Mouse (Mus musculus) left cerebral cortex, adult 9 months (tissue): Measurements from ENCODE around the gene Snrpg.

Experiments used
- DNase-seq, 2 experiments: peaks; one replicate each; pipeline ENCODE4 v3.0.0; 2022; ENCODE audit warnings: low spot score in 2 of 2

Snrpg gene

GRCm38 (mm10) chr6:86398986-86399385 is 27.9 kb downstream of the Snrpg start:
- DNase-seq: no peak

DNA sequence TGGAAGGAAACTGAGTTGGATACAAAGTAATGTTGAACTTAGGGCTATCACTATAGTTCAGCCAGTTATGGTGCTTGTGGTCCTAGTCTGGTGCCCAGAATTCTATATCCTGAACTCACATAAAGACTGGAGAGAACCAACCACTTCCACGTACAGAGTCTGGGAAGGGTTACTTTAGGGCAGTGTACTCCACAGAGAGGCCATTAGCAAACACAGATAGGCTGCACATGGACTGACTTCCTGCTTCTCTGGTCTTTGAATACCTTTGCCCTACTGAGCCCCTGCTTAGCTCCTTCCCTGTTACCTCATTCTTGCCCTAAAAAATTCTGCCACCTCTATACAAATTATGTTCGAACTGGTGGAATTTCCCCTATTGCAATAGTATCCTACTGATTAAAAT is 28.9 kb downstream of the Snrpg start:
- no peak for DNase-seq

DNA sequence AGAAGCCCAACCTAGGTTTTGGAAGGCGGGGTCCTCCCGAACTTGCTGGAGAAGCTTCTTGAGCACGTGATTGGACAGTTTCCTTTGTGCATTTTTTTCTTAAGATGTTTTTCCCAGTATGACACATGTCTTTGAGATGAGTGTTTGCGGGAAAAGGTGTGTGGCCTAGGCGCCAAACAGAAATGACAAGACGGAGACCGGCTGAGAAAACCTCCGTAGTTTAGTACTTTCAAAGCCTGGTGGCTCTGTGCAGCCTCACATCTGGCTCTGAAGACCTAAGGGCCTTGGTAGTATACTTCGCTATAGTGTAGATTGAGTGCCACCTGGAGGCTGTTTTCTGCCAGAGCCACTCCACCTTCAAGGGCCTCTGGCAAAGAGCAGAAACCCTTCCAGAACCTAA is 29.9 kb downstream of the Snrpg start:
- DNase-seq: peak; percentile 37 to 70

- no peak for DNase-seq
Observed at GRCm38 (mm10) chr6:86402681-86403607, 31.8 kb downstream of the Snrpg start.

DNA sequence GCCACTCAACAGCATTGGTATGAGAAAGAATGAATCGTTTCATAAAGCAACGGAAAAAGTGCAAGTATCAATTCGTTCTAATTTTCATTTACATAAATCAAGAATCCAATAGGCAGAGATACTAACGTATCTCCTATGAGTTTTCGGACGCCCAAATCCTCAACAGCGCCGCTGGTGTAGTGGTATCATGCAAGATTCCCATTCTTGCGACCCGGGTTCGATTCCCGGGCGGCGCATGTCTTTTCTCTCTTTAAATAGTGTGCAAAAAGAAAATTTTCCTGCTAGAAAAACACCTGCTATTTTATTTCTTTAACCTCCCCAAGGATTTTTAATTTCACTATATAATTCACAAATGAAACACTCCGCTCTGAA is 32.6 kb downstream of the Snrpg start:
- peak in 1 of 2 experiments; percentile 97 for DNase-seq

DNA sequence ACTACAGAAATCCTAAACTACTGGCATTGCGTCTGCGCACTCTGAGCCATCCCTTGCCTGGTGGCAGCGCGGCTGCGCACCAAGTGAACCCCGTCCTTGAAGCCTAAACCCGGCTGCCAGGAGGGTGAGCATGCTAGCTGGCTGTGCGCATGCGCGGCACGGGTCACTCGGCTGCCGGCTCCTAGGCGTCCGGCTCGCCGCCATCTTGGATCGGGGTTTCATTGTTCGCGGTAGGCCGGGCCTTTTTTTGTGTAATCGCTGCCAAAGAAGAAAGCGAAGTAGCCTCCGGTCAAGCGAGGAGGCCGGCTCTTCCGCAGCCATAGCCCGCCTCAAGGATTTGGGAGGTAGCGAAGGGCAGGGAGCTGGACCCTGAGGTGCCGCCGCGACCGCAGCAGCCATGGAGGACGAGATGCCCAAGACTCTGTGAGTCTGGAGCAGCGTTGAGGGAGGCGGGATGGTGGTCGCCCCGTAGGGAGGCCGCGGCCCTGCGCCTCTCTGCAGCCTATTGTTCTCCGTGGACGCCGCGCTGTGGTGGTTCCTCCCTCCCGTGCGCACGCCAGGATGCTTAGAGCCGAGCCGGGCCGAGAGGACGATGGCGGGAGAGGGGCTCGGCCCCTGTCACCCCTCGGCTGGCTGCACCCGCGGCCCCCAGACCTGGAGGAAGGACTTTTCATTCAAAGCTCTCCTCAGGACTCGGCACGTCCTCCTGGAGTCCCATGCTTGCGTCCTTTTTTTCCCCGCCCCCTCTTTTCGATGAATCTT is 33.2 kb downstream of the Snrpg start, which contains the start of gene Tia1:
Gene Tia1, plus strand, starts transcription at position 120 of the 762 bp plus-strand sequence.
- DNase-seq: peak; percentile 94 to 96

DNA sequence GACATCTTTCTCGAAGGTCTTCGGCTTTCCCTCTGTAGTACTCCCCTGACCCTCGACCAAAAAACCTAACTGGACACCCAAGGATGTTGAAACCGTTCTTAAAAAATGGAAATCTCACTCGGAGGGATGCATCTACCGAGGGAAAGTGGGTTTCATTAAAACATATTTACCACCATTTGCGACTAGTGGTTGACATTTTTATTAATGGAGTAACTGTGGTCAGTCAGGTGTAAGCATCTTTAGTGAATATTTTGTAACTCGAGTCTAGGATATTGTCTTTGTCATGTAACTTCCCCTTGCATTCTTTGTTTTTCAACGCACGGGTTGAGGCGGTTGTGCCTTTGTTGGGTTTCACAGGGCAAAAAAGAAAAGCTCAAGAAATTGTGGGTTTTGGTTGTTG is 33.9 kb downstream of the Snrpg start:
- no peak for DNase-seq

- no peak for DNase-seq
Observed at GRCm38 (mm10) chr6:86406306-86406705, 35.2 kb downstream of the Snrpg start.

- DNase-seq: no peak
Observed at GRCm38 (mm10) chr6:86418711-86419110, 47.6 kb downstream of the Snrpg start.

GRCm38 (mm10) chr6:86419239-86419638 is 48.1 kb downstream of the Snrpg start:
- DNase-seq: no peak

DNA sequence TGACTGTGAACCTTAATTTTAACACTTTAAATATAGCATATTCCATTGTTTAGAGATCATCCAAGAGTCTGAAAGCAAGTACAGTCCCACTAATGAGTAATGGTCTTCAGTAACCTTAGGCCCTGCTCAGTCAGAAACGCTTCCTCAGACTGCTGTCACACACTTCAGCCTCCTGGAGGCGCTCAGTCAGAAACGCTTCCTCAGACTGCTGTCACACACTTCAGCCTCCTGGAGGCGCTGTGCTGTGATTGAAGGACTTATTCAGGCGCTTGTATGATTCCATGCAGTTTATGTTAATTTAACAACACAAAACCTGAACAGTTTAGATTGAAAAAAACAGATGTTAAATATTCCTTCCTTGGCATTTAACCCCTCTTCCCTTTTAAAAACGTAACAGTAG is 49.4 kb downstream of the Snrpg start:
- no peak for DNase-seq

DNA sequence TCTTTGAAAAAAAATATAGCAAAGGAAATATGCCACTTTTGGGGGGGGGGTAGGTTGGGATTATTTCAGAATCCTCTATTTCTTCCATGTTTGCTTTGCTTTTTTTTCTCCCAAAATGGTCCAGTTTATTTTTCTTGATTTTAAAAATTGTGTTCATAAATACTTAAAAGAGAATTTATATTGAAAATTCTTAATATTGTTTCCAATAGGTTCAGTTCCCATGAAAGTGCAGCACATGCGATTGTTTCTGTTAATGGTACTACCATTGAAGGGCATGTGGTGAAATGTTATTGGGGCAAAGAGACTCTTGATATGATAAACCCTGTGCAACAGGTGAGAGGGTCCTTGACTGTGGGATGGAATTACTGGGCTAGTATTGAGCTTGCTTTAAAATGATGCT is 55.3 kb downstream of the Snrpg start, which contains the start of gene Gm44790:
Gene Gm44790, plus strand, starts transcription at position 301 of the 400 bp plus-strand sequence.
- no peak for DNase-seq
